Comparison of ENCODE assay signal across 8 mouse cellular contexts in the genomic region with DNA sequence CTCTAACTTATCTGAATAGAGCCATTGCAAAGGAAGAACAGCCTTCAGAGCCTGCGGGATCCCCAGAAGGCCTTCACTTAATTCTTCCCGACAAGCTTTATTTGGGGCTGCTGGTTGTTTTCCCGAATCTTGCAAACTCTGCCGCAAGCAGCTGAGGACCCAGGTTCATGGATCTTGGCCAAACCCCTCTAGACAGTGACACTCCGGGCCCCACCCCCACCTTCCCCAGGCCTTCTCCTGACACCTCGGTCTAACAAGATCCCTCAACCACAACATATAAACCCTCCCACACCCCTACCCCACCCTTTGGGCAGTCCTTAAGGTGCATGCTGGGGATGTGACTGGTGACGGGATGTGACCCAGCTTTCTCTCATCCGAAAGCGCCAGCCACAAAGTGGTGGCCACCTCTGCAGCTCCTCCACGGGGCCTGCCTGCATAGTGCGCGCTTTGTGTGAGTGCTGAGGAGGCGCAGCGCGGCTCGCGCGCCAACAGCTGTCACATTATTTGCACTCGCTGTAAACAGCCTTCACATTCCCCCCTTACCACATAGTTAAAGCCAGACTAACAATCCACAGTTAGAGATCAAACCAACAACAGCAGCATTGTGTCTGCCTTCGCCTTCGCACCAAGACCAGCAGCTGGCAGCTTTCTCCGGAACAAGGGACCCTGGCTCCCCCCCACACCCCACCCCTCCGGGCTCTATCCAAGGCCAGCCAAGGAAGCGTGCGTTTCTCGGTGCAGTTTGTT.
DNase-seq lines count a peak whose midpoint lies in the region; ATAC-seq and TF ChIP-seq lines count a peak whose summit lies in the region.

No protein-coding gene starts in this region.

- peaks cover 41% of the 10 kb centered on the region for H3K4me1 ChIP-seq in kidney, adult 2 months (ENCODE audit: control insufficient read depth, insufficient read depth, low read length)
- peaks cover 76% of the 10 kb centered on the region for H3K4me1 ChIP-seq in forebrain, embryonic 16.5 days (replicated peaks; ENCODE audit: control insufficient read depth, insufficient read depth, low read length)
- peaks cover 95% of the 10 kb centered on the region for H3K4me1 ChIP-seq in lung, embryonic 15.5 days
- H3K4me1 ChIP-seq in stomach, embryonic 14.5 days (ENCODE audit: control insufficient read depth, insufficient read depth, low read length): peaks cover 51% of the 10 kb centered on the region

- WGBS in kidney, adult 2 months: 51% methylated on average over 26 of the region's 26 CpGs
- WGBS in forebrain, embryonic 16.5 days: 4% methylated on average over 26 of the region's 26 CpGs
- 3% methylated on average over 26 of the region's 26 CpGs for WGBS in lung, embryonic 15.5 days
- WGBS in stomach, embryonic 14.5 days: 8% methylated on average over 26 of the region's 26 CpGs

- no peak for TF ChIP-seq CTCF in kidney, adult 2 months (conservative IDR thresholded peaks at IDR 0.05; ENCODE audit: insufficient read depth, insufficient read length, low read depth, low read length)

- no peaks in the 10 kb centered on the region for H3K27me3 ChIP-seq in kidney, adult 2 months (replicated peaks; ENCODE audit: control insufficient read depth, insufficient read depth, low read length)
- no peaks in the 10 kb centered on the region; the same call in 1 of the 2 replicates for H3K27me3 ChIP-seq in forebrain, embryonic 16.5 days (replicated peaks; ENCODE audit: control insufficient read depth, insufficient read depth, low read length)
- peaks cover 37% of the 10 kb centered on the region for H3K27me3 ChIP-seq in lung, embryonic 15.5 days
- H3K27me3 ChIP-seq in stomach, embryonic 14.5 days (ENCODE audit: control insufficient read depth, insufficient read depth, low read length): peaks cover 8% of the 10 kb centered on the region; the same call in 1 of the 2 replicates

- H3K9ac ChIP-seq in forebrain, embryonic 16.5 days (replicated peaks; ENCODE audit: low read depth, low read length): peak overlapping the region; percentile 29; the same call in 1 of the 2 replicates
- no peak overlapping the region for H3K9ac ChIP-seq in lung, embryonic 15.5 days
- H3K9ac ChIP-seq in stomach, embryonic 14.5 days (replicated peaks; ENCODE audit: low read depth, low read length): no peak overlapping the region

- no peak overlapping the region for H3K27ac ChIP-seq in kidney, adult 2 months (ENCODE audit: insufficient read depth, low read depth, low read length)
- peak overlapping the region; percentile 78 for H3K27ac ChIP-seq in forebrain, embryonic 16.5 days (ENCODE audit: low read length)
- peak overlapping the region; percentile 81 for H3K27ac ChIP-seq in lung, embryonic 15.5 days
- H3K27ac ChIP-seq in stomach, embryonic 14.5 days (ENCODE audit: low read length): peak overlapping the region; percentile 55; the same call in 1 of the 2 replicates

- no peaks in the 10 kb centered on the region for H3K9me3 ChIP-seq in forebrain, embryonic 16.5 days (ENCODE audit: control insufficient read depth, low read length)
- no peaks in the 10 kb centered on the region for H3K9me3 ChIP-seq in lung, embryonic 15.5 days
- H3K9me3 ChIP-seq in stomach, embryonic 14.5 days (ENCODE audit: control insufficient read depth, low read depth, low read length): no peaks in the 10 kb centered on the region

- no peak overlapping the region for H3K4me3 ChIP-seq in kidney, adult 2 months (ENCODE audit: insufficient read depth, low read depth, low read length)
- H3K4me3 ChIP-seq in forebrain, embryonic 16.5 days (replicated peaks; ENCODE audit: low read length): peak overlapping the region; percentile 5; the same call in 1 of the 2 replicates
- no peak overlapping the region for H3K4me3 ChIP-seq in lung, embryonic 15.5 days
- H3K4me3 ChIP-seq in stomach, embryonic 14.5 days (ENCODE audit: low read depth, low read length): no peak overlapping the region

- H3K36me3 ChIP-seq in kidney, adult 2 months (ENCODE audit: control insufficient read depth, insufficient read depth, low read length): no peaks in the 10 kb centered on the region
- H3K36me3 ChIP-seq in forebrain, embryonic 16.5 days (ENCODE audit: control insufficient read depth, insufficient read depth): no peaks in the 10 kb centered on the region
- no peaks in the 10 kb centered on the region for H3K36me3 ChIP-seq in lung, embryonic 15.5 days
- no peaks in the 10 kb centered on the region for H3K36me3 ChIP-seq in stomach, embryonic 14.5 days (ENCODE audit: control insufficient read depth, insufficient read depth, low read length)

- no peak for TF ChIP-seq POLR2A in kidney, adult 2 months (IDR thresholded peaks at IDR 0.05; ENCODE audit: low read depth, low read length)

- peak; percentile 66 to 76 for DNase-seq in kidney, postnatal 4 days
- no peak for DNase-seq in kidney, adult 2 months
- peak; percentile 65 for DNase-seq in T-cell, adult 2 months (ENCODE audit: low spot score)
- DNase-seq in spleen, postnatal 36 days (ENCODE audit: low spot score in 2 of 2): no peak
- DNase-seq in cerebellum, postnatal 36 days: no peak

- H3K4me2 ChIP-seq in forebrain, embryonic 16.5 days (ENCODE audit: low read length): peak overlapping the region; percentile 40
- peak overlapping the region; percentile 37 for H3K4me2 ChIP-seq in lung, embryonic 15.5 days
- peak overlapping the region; percentile 12; the same call in 1 of the 2 replicates for H3K4me2 ChIP-seq in stomach, embryonic 14.5 days (replicated peaks; ENCODE audit: low read depth, low read length)

- ATAC-seq in forebrain, embryonic 16.5 days: peak; percentile 86
- peak; percentile 88 for ATAC-seq in lung, embryonic 15.5 days (ENCODE audit: borderline replicate concordance, extremely low read depth, low FRiP score, low TSS enrichment)
- ATAC-seq in stomach, embryonic 14.5 days (ENCODE audit: insufficient number of reproducible peaks, insufficient read depth, low FRiP score, low read depth): peak; percentile 63; the same call in 1 of the 2 replicates

Comparison
In these comparisons a context has a peak if more than half of its experiments do, and no peak if none do; other contexts are left out.
1. DNase-seq: peak in kidney, postnatal 4 days (2 of 2) and T-cell, adult 2 months (single experiment); none in kidney, adult 2 months (single experiment), spleen, postnatal 36 days (0 of 2) and cerebellum, postnatal 36 days (0 of 2).
2. Peak in every context shown above with its lines, with median percentiles within 50 percentile points of each other: ATAC-seq and H3K4me2 ChIP-seq.